Mouse (Mus musculus) MN1 (cell line): ENCODE measurements around the gene Dlgap4.
A peak's percentile ranks its signal among the peaks of the same experiment; 100 is the strongest.
"Not testable (repeated sequence)": the region's sequence is repeated elsewhere in the genome, so short reads cannot be mapped to it uniquely, and the experiment has no call there.

Source experiments
- DNase-seq: peaks from one replicate; pipeline ENCODE4 v3.0.0-alpha.2; 2016; ENCODE audit warnings: low spot score

The Dlgap4 gene

DNA sequence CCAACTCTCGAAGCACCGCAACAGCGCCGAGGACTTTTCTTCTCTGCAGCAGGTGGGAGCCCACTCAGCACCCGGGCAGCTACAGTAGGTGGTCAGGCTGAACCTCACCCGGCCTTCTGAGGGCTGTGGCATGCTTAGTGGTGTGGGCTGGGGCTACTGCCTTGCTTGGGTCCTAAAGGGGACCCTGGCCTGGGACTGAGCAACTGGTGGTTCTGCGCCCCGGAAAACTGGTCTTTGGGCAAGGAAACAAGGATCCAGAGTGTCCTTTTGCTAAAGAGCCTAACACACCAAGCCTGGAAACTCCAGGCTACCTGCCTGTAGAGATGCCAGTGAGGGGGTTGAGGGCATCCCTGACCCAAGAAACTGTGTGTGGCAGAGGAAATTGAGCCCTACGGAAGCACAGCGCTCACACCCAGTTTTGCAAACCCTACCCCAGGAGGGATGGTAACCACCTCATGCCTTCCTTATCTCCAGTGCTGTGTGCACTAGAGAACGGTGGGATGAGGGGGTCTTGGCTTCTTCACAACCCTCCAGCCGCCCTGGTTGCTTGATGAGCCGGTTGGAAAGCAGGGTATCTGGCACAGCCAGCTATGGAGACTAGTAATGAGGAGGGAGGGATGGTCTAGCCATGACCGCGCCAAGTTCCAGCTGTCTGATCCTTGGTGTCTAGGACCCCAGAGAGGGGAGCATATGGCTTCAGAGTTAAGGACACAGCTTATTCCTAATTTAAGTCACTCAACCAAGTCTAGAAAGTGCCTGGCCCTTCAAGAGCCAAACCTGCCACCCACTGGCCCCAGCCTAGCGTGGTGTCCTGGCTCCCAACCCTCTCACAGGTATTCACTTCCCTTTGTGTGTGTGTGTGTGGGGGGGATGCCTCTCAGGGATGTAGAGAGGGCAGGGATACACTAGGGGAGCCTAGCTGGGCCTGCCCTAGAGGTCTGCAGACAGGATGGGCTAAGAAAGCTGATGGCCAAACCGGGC is 162.2 kb downstream of the Dlgap4 start:
- DNase-seq: no peak

DNA sequence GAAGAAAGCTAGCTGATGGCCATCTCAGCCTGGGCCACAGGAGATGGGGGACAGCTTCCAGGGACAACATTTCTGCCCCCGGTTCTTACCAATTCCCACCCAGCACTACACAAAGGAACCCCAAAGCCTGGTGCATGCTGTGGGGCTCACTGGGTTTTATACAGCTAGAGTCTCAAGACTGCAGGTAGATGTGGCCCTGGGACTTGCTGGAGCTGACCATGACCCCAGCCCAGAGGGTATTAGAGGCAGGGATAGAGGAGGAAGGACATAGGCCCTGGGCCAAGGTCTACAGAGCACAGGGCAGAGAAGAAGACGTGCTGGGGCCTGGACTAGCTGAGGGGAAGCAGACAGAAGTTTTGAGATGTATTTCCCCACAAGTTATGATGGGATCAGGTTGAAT is 163.4 kb downstream of the Dlgap4 start:
- DNase-seq: no peak

DNA sequence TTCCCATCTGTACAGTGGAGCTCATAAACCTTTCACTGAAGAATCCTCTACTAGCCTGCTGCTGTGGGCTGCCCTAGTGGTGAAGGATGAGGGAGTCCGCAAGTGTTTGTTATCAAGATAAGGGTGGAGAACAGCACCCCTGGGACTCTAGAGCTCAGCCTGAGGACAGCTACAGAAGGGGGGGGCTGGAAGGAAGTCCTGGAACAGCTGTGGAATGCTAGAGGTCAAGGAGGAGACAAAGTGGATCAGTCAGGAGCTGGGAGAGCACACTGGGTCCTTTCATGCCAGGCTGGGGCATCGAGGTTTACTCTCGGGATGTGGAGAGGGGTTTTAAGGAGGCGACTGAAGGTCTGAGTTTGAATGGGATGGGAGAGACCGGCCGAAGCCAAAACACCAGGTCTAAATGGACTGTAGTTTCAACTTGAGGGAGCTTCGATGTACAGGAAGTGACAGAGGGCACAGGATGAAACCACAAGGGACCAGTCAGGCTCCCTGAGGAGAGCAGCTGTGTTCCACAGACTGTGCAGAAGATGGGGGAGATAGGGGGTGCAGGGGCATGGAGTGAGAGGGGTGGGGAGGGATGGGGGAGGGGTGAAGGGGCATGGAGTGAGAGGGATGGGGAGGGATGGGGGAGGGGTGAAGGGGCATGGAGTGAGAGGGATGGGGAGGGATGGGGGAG is 164.0 kb downstream of the Dlgap4 start:
- no peak for DNase-seq

DNA sequence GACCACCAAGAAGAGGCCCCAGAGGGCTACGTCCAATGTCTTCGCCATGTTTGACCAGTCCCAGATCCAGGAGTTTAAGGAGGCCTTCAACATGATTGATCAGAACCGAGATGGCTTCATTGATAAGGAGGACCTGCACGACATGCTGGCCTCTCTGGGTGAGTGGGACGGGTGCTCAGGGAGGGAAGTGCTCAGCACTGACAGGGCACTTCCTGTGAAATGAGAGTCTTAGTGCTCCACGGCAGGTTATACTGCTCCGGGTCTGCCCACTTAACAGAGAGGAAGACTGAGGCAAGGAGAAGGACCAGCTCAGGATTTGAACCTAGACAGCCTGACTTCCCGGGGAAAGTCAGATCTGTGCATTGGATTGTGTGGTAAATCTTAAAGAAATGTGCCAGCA is 165.1 kb downstream of the Dlgap4 start:
- DNase-seq: no peak

DNA sequence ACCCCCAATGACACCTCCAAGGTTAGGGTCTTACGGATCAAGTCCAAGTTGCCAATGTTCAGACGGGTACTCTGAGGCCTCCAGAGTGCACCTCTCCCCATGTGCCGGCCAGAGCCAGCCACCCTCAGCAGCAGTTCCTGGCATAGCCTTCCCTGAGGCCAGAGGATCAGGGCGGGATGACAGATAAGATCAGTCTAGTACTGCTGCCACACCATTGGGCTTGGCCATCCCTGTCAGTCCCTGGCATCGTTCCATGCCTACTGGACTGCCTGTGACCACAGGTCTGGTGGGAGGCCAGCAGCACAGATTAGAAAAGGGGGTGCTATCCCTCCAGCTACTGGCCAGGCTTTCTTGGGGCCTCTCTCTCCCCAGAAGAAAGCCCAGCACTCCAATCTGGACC is 165.5 kb downstream of the Dlgap4 start:
- peak; percentile 87 for DNase-seq

DNA sequence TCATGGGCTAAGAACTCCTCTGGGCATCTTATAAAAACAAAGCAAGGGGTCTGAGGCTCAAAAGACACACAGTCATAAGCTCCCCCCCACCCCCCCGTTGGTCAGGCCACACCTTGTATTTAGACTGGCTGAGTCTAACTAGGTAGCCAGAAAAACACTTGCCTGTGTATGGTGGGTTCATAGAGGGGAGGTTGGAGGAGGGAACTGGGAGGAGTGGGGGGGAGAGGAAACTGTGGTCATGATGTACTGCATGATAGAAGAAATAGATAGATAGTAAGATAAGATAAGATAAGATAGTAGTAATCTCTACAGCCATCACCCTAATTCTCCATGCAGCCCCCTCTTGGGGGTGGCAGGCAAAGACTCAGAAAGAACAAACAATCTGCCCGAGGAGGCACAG is 166.0 kb downstream of the Dlgap4 start:
- DNase-seq: no peak

DNA sequence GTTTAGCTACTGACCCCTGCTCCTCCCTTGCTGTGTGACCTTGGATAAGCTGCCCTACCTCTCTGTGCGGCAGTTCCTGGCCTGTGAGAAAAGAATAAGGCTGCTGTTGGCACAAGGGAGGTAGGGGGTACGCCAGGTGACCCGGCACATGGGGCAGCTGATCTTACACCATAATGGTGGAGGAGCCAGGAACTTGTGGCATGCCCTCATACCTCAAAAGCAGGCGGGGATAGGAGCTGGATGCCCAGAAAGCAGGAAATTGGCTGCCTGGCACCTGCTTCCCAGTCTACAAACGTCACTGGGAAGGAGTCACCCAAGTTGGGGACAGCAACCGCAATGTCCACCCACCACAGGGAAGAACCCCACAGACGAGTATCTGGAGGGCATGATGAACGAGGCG is 166.6 kb downstream of the Dlgap4 start:
- DNase-seq: no peak

DNA sequence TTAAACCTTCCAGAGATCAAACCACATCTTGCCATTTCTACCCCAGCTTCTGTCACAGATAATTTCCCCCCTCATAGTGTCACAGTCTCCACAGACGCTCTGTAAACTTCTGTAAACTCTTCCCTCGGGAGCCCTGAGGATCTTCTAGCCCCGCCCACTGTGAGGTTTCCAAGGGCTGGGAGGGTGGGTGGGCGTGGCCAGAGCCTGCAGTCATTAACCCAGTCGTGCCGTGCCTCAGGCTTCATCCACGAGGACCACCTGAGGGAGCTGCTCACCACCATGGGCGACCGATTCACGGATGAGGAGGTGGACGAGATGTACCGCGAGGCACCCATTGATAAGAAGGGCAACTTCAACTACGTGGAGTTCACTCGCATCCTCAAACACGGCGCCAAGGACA is 167.2 kb downstream of the Dlgap4 start:
- DNase-seq: no peak

DNA sequence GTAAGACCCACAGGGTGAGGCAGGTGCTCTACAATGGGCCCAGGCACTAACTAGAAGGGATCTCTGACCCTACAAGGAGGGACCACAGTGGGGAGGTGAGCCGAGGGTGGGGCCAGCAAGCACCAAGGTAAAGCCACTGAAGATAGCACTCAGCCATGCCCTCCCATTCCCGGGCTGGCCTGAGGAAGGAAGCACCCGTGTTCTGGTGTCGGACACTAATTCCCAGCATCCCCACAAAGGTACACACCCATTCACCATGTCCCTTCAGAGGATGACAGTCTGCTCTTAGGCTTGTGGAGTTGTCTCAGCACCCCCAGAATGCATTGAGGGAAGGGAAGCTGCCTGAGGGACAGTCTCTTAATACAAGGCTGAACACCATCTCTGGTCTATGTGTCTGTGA is 167.8 kb downstream of the Dlgap4 start:
- no peak for DNase-seq

DNA sequence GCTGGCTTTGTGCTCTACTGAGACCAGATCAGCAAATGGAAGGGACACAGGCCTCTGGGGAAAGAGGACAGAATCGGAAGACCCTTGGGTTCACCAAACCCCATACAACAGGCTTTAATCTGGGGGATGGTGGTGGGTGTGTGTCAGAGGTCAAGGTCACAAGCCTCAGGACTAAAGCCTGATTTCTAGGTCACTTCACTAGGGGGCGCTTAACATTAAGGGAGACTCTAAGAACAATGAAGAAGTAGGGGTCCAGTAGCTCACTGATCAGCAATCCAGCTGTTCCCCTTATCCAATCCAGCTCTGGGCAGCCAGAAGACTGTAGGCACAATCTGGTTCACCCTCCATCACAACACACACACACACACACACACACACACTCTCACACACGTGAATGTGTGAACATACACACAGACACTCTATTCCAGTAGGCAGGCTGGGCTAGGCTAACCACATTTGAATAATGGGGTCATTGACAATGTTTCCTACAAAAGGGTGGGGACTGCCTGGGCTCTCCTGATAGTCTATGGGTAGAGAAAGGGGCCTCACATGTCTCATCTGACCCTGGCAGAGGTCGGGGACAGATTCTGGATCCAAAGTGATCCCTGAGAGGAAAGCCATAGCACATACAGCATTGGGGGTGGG is 168.5 kb downstream of the Dlgap4 start:
- no peak for DNase-seq

DNA sequence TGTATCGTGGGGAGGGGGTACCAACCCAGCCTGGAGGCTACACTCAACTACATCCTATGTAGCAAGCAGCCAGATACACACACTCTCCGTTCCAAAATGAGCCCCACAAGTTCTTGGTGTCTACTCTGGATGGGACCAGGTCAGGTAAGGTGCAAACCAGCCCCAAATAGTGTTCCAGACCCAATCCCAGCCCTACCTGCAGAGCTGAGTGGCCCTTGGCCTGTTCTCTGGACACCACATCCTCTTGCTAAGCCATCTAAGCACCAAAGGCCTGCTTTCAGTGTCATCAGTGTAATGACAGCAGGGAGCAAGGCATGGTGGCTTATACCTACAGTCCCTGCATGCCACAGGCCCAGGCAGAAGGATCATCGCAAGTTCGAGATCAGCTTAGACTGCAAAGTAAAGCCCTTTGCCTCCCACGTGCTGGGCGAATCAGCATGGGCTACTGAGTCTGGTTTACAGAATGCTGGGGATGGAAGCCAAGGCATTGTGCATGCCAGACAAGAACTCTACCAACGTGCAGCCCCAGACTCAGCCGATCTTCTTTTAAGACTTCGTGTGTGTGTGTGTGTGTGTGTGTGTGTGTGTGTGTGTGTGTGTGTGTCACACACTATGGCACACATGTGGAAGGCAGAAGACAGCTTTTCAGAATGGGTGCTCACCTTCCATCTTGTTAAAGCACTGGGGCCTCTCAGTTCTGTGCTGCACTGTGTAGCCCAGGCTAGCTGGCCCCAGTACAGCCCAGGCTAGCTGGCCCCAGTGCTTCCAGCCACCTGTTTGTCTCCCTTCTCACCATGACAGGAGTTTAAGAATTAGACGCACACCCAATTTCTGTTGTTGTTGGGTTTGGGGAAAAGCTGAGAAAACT is 169.2 kb downstream of the Dlgap4 start:
- no peak for DNase-seq

DNA sequence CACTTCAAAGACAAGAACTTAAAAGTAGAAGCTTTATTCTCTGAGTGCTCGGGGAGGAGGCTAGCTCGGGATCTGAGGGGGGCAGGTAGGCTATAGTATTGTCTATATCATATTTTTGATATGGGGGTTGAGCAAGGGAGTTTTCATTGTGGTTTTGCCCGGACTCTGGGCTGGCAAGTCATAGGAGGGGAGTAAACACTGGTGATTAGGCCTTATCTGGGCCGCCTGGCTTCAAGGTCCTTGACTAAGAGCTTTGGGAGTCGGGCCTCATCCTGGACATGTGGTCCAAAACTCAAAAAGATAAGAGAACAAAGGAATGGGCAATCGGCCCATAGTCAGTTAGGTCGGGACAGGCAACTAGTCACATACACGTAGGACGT is 169.8 kb downstream of the Dlgap4 start:
- no peak for DNase-seq

DNA sequence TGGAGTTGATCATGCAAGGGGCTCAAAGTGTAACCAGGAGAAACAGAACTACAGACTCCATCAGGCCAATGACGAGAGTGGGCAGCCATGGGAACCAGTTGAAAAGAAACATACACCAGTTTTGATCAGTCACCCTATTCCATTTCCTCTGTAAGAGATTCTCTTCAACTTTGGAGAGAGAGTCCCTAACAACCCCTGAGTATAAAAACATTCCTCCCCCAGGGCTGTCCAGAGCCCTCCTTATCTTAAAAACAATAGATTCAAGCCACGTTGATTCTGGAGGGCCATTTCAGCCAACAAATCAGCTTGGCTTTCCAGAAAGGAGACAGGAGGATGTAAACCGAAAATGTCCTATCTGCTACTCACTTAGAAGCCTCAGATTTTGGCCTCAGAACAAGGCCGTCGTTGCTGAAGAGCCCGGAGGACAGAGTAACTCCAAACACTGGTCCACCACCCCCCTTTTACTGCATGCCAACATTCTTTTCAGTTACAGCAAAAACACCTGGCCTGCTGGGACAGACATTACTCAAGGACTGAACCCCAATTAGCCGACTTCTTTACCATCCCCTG is 170.6 kb downstream of the Dlgap4 start:
- DNase-seq: no peak

DNA sequence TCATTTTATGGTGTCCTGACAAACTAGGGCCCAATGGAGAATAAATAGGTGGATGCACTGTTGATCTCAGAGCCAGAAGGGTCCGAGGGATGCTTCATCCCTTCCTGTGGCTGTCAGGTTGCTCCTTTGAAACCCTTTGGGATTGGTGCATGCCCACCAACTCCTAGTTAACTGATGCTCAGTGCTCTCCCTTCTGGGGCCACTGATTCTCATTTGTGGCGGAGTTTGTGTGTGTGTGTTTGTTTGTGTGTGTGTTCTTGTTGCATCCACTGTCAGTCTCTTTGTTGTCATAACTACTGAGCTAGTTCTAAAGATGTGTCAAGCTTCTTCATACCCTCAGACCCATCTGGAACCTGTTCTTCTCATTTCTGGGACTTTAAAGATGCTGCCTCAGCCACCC is 171.4 kb downstream of the Dlgap4 start:
- no peak for DNase-seq

DNA sequence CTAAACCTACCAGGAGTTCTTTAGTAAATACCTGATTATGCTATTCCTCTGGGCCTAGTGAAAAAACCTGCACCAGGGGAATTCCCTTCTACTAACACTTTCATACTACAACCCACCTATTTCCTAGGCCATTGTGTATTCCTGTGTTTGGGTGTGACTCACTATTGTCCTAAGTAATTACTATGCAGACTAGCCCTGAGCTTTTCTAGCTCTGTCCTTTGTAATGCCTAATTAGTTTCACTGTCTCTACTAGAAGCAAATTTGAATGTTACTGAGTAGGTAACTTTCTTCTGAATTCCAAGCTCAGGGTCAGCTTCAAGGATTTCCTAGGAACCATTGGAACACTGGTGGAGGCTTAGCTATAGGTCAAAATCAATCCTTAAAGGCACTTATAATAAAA is 172.9 kb downstream of the Dlgap4 start:
- DNase-seq: not testable (repeated sequence)

DNA sequence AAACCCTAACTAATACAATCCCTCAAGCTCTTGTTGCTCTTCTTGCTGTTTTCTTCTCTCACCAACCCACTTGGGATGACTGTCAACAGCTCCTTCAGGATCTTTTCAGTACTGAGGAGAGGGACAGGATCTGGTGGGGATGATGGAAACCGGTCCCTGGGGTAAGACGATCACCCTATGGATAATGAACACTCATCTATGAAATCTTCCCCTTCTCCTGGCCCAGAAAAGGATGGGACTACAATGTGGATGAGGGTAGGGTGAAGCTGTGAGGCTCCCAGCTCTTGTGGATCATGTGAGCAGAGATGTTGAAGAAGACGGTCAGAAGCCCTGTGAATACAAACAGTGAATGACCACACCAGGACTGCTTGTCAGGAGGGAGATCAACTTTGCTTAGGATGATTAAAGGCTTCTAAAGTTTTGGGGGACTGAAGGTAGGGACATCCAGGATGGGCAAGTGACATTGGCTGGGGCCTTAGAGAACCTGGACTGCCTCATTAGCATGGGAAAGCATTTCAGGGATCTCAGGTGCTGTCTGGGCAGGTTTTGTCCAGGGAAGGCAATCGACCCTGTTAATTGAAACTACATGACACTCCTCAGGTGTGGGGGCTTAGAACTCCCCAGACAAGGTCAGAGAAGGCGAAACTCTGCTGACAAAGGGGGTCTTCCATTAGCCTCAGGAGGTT is 173.7 kb downstream of the Dlgap4 start:
- DNase-seq: no peak

DNA sequence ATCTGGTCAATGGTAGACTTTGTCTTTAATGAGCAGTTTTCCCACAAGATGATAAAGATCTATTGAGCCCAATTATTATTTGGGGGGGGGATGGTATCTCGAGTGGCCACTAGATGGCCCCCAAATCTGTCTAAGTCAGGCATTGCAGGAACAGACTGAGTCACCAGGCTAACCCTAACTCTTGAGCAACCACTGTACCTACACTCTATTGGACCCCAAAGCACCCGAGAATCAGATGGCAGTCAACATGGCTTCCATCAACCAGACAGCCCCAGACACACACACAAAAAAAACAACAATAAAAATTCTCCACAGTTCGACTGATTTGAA is 174.2 kb downstream of the Dlgap4 start:
- DNase-seq: no peak

DNA sequence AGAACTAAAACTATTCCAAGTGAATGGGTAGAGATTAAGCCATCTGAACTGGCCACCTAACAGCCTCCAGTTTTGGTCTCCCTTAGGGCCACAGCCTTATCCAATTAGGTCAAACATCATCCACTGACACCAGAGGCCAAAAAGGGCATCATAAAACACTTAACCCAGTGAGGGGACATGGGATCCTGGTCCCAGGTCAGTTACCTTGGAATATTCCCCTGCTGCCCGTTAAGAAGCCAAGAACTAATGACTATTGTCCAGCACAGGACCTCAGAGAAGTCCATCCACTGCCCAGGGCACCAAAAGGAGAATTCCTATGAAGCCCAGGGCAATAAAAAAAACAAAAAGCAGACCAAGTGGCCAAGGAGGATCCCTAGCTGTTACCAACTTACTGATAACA is 175.3 kb downstream of the Dlgap4 start:
- no peak for DNase-seq

DNA sequence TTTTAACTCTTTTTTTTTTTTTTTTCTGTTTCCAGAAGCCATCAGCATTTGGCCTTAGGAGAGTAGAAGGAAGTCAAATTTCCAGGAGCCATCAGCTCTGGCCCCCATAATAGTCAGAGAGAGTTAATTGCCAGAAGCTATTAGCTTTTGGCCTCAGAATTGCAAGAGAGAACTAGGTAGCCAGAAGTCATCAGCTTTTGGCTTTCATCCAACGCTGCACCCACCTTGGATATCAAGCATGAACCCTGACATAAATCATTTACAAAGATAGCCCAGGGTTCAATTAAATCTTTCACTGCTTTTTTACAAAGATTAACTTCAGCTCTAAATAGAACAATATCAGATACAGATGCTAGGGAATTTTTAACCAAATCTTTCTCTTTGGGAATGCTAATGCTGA is 185.0 kb downstream of the Dlgap4 start:
- DNase-seq: no peak

DNA sequence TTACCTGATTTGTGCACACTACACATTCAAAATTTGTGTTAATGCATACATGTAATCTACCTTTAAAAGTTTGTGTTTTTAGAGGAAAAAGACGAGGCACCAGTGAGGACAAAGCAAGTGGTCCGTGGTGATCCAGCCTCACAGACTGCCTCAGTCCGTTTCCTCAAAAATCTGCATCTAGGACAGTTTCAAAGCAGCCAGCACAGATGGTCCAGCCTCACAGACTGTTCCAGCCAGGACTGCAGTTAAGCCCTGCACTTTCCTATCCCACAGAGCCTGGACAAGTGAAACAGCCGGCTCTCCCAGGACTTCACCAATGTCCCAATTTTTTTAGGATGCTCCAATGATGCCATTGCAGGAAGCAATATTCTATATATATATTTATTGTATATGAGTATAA is 187.5 kb downstream of the Dlgap4 start:
- DNase-seq: no peak

DNA sequence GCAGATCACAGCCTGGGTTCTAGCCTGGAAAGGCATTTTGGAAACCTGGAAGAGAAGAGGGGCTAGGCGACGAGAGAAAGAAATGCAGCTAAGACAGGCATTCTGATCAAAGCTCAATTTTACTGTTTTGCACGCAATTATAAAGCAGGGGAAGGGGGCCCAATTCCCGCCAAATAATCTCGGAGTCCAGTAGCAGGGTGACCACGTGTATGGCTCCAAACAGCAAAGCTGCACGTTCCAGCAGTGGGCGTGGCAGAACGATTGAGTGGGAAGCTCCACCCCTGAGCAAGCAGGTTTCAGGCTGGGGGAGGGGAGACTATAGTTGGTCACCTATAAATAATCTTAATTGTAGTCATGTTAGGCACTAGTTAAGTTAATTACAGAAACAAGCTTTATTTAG is 188.6 kb downstream of the Dlgap4 start:
- not testable (repeated sequence) for DNase-seq
